Mouse (Mus musculus): ENCODE results near the gene Rpl22.
A peak's percentile ranks its signal among the peaks of the same experiment; 100 is the strongest.

DNA sequence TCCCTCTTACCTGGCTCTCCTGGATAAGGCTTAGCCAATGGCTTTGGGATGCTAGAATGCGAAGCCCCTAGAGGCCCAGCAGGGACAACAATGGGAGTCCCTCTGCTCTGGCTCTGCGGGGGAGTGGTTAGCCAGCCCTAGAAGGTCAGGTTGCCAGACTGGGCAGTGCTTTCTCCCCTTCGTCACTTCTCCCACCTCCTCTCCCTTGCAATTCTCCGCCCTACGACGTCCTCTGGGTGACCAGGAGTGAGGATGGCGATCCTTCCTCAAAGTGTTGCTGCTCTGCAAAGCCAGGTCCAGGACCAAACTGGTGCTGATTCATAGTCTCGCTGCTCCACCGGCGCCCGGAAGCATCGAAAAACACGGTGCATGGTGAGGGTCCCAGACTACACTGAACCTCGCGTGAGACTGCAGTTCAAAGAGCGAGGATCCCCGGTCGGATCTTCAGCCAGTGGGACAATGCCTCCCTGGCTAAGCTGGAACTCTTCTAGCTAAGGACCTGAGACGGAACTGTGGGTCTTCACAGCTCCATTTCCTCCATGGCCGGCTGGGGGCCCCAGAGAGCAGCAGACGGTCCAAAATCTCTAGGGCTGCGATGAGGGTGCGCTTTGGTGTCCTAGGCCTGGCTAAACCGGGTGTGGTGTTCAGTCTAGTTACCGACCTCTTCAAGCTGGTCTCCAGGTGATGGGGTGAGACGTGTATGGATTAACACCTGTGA lies 6.9 kb upstream of the Rpl22 start, which contains the start of gene Rnf207:
- no peak for TF ChIP-seq POLR2A (IDR thresholded peaks at IDR 0.05; ENCODE audit: control insufficient read depth, low read depth, low read length)
- TF ChIP-seq CTCF (IDR thresholded peaks at IDR 0.05; ENCODE audit: control insufficient read depth, insufficient read depth, insufficient replicate concordance, low read depth, low read length): peak; percentile 28; the same call in 1 of the 2 replicates

Measured in testis, adult 2 months (tissue).